Mouse (Mus musculus): ENCODE results near the gene Rnf216. TPM values are rescaled to one million over a fixed set of nuclear protein-coding genes. Genes with fewer than 3 reads are reported as not detected.

The Rnf216 gene
- polyA plus RNA-seq, 1 experiment from 2014 or later = 35.2 TPM

Small RNAs within 50 kb of the gene (microRNA-seq; reads per million reads assigned to microRNA genes)
- not detected for gene Gm44405 (ENCODE audit: borderline number of aligned reads)

Other genes starting within 250 kb of the Rnf216 start
- gene Fbxl18, start 217.6 kb downstream of the Rnf216 start, polyA plus RNA-seq (2014; fragmentation: Nextera tagmentation; extraction: Ambion mirVana) = 7.0 and 8.0 TPM in 2 replicates
- 7,480 and 8,290 TPM in 2 replicates for gene Actb, start 206.2 kb downstream of the Rnf216 start, polyA plus RNA-seq (2014; fragmentation: Nextera tagmentation; extraction: Ambion mirVana)
- gene Fscn1, start 152.7 kb downstream of the Rnf216 start, polyA plus RNA-seq (2014; fragmentation: Nextera tagmentation; extraction: Ambion mirVana) = 180 and 186 TPM in 2 replicates
- 0.06 and 0.07 TPM in 2 replicates for gene Olfr718-ps1, start 34.6 kb upstream of the Rnf216 start, polyA plus RNA-seq (2014; fragmentation: Nextera tagmentation; extraction: Ambion mirVana)
- 8.6 and 8.9 TPM in 2 replicates for gene Rbak, start 67.8 kb upstream of the Rnf216 start, polyA plus RNA-seq (2014; fragmentation: Nextera tagmentation; extraction: Ambion mirVana)
- not detected in 2 replicates for gene Spdye4b, start 68.0 kb upstream of the Rnf216 start, polyA plus RNA-seq (2014; fragmentation: Nextera tagmentation; extraction: Ambion mirVana)
- gene Spdye4a, start 113.9 kb upstream of the Rnf216 start, polyA plus RNA-seq (2014; fragmentation: Nextera tagmentation; extraction: Ambion mirVana) = not detected in 2 replicates
- gene Zfp12, start 122.2 kb upstream of the Rnf216 start, polyA plus RNA-seq (2014; fragmentation: Nextera tagmentation; extraction: Ambion mirVana) = 8.4 and 9.2 TPM in 2 replicates
- 0.89 and 1.2 TPM in 2 replicates for gene Zfp316, start 157.0 kb upstream of the Rnf216 start, polyA plus RNA-seq (2014; fragmentation: Nextera tagmentation; extraction: Ambion mirVana)
- not detected in 2 replicates for gene Zfp853, start 180.6 kb upstream of the Rnf216 start, polyA plus RNA-seq (2014; fragmentation: Nextera tagmentation; extraction: Ambion mirVana)
- 19.9 and 25.4 TPM in 2 replicates for gene E130309D02Rik, start 202.4 kb upstream of the Rnf216 start, polyA plus RNA-seq (2014; fragmentation: Nextera tagmentation; extraction: Ambion mirVana)
- gene Zdhhc4, start 216.3 kb upstream of the Rnf216 start, polyA plus RNA-seq (2014; fragmentation: Nextera tagmentation; extraction: Ambion mirVana) = 56.6 and 56.9 TPM in 2 replicates
- 0.77 and 1.1 TPM in 2 replicates for gene Grid2ip, start 244.3 kb upstream of the Rnf216 start, polyA plus RNA-seq (2014; fragmentation: Nextera tagmentation; extraction: Ambion mirVana)

All from heart, embryonic 11.5 days (tissue).